Mouse (Mus musculus) kidney, embryonic 16.5 days (tissue): ENCODE results near the gene Clic3. TPM values are rescaled to one million over a fixed set of nuclear protein-coding genes. Genes with fewer than 3 reads are reported as not detected.

Source experiments
- ATAC-seq: fragments of 200-750 bp; cut with Nextera tagmentation; 2 replicates; pipeline ENCODE4 v1.8.0; 2017; ENCODE audit warnings: moderate TSS enrichment; ENCODE audit not compliant: low FRiP score, low TSS enrichment
- H3K27ac ChIP-seq: fragments of 300-500 bp; sonication (generic); 2 replicates; pipeline ENCODE4 v1.5.1; 2014; ENCODE audit warnings: low read length
- H3K27me3 ChIP-seq: fragments of 300-500 bp; sonication (generic); 2 replicates; pipeline ENCODE4 v1.6.1; 2014; ENCODE audit warnings: low read length, control low read depth, mixed read lengths; ENCODE audit not compliant: insufficient read depth
- H3K36me3 ChIP-seq: fragments of 300-500 bp; sonication (generic); 2 replicates; pipeline ENCODE4 v1.6.1; 2014; ENCODE audit warnings: low read length, control low read depth, mixed read lengths; ENCODE audit not compliant: insufficient read depth
- H3K4me1 ChIP-seq: fragments of 300-500 bp; sonication (generic); 2 replicates; pipeline ENCODE4 v1.6.1; 2014; ENCODE audit warnings: low read length, control low read depth, mixed read lengths; ENCODE audit not compliant: insufficient read depth
- H3K4me2 ChIP-seq: fragments of 300-500 bp; sonication (generic); replicated peaks from 2 replicates; pipeline ENCODE4 v1.6.1; 2014; ENCODE audit warnings: low read depth, low read length
- H3K4me3 ChIP-seq: fragments of 300-500 bp; sonication (generic); 2 replicates; pipeline ENCODE4 v1.5.1; 2014; ENCODE audit warnings: mild to moderate bottlenecking, low read length
- H3K9ac ChIP-seq: fragments of 300-500 bp; sonication (generic); replicated peaks from 2 replicates; pipeline ENCODE4 v1.6.1; 2014; ENCODE audit warnings: low read length
- H3K9me3 ChIP-seq: fragments of 300-500 bp; sonication (generic); 2 replicates; pipeline ENCODE4 v1.6.1; 2016; ENCODE audit warnings: low read length, control low read depth
- WGBS: fragments of 180-500 bp; shearing (Covaris S2); extraction: QIAGEN DNeasy Blood & Tissue Kit; methylation state at CpG from one replicate; pipeline ENCODE4 v1.1.7; 2014; 5-methylcytosine and 5-hydroxymethylcytosine counted together
- polyA plus RNA-seq: library from polyadenylated mRNA; unstranded; fragments of >200 nt; fragmentation: Nextera tagmentation; extraction: Ambion mirVana; gene quantifications from 2 replicates; pipeline ENCODE4 v1.2.1, GENCODE M21; 2015

Clic3 gene
- polyA plus RNA-seq, 1 experiment from 2014 or later: 8.5 TPM

- no peaks in the 10 kb centered on the region for H3K36me3 ChIP-seq
- no peaks in the 10 kb centered on the region for H3K9me3 ChIP-seq
- H3K4me1 ChIP-seq: no peaks in the 10 kb centered on the region
- H3K4me3 ChIP-seq: no peak overlapping the region
- 84% methylated on average over 3 of the region's 3 CpGs for WGBS
- no peak overlapping the region for H3K9ac ChIP-seq
- no peaks in the 10 kb centered on the region for H3K27me3 ChIP-seq
- no peak for ATAC-seq
- H3K27ac ChIP-seq: no peak overlapping the region
- no peak overlapping the region for H3K4me2 ChIP-seq
These were observed 21.5 kb downstream of the Clic3 start for GRCm38 (mm10) chr2:25477967-25478675.

- WGBS: 58% methylated on average over 10 of the region's 10 CpGs
- Histone ChIP-seq H3K9ac (no peak overlapping the region), H3K4me2 (no peak overlapping the region), H3K4me1 (no peaks in the 10 kb centered on the region), H3K9me3 (no peaks in the 10 kb centered on the region), H3K4me3 (no peak overlapping the region), H3K27ac (no peak overlapping the region), H3K36me3 (no peaks in the 10 kb centered on the region), H3K27me3 (no peaks in the 10 kb centered on the region)
- ATAC-seq: no peak
These were observed 23.1 kb downstream of the Clic3 start for GRCm38 (mm10) chr2:25479551-25480311.

GRCm38 (mm10) chr2:25480541-25480940 lies 23.9 kb downstream of the Clic3 start:
- no peak overlapping the region for H3K27ac ChIP-seq
- H3K36me3 ChIP-seq: no peaks in the 10 kb centered on the region
- H3K4me2 ChIP-seq: no peak overlapping the region
- no peak for ATAC-seq
- no peak overlapping the region for H3K9ac ChIP-seq
- no peak overlapping the region for H3K4me3 ChIP-seq
- no peaks in the 10 kb centered on the region for H3K4me1 ChIP-seq
- no peaks in the 10 kb centered on the region for H3K27me3 ChIP-seq
- WGBS: 88% methylated on average over 1 of the region's 1 CpGs
- no peaks in the 10 kb centered on the region for H3K9me3 ChIP-seq

- Histone ChIP-seq H3K27ac (no peak overlapping the region), H3K9ac (no peak overlapping the region), H3K9me3 (no peaks in the 10 kb centered on the region), H3K4me2 (no peak overlapping the region), H3K27me3 (no peaks in the 10 kb centered on the region), H3K4me1 (no peaks in the 10 kb centered on the region), H3K36me3 (no peaks in the 10 kb centered on the region), H3K4me3 (no peak overlapping the region)
- no peak for ATAC-seq
- 26% methylated on average over 7 of the region's 7 CpGs for WGBS
These were observed 26.3 kb downstream of the Clic3 start for GRCm38 (mm10) chr2:25482969-25483368.

- H3K9me3 ChIP-seq: no peaks in the 10 kb centered on the region
- no peaks in the 10 kb centered on the region for H3K36me3 ChIP-seq
- H3K4me3 ChIP-seq: no peak overlapping the region
- WGBS: 58% methylated on average over 11 of the region's 11 CpGs
- ATAC-seq: no peak
- H3K27me3 ChIP-seq: no peaks in the 10 kb centered on the region
- H3K4me1 ChIP-seq: no peaks in the 10 kb centered on the region
- no peak overlapping the region for H3K27ac ChIP-seq
- H3K4me2 ChIP-seq: no peak overlapping the region
- H3K9ac ChIP-seq: no peak overlapping the region
These were observed 28.4 kb downstream of the Clic3 start for GRCm38 (mm10) chr2:25484901-25485647.

- Histone ChIP-seq H3K36me3 (no peaks in the 10 kb centered on the region), H3K9ac (no peak overlapping the region), H3K4me1 (no peaks in the 10 kb centered on the region), H3K9me3 (no peaks in the 10 kb centered on the region), H3K27ac (no peak overlapping the region), H3K4me2 (no peak overlapping the region), H3K4me3 (no peak overlapping the region), H3K27me3 (no peaks in the 10 kb centered on the region)
- ATAC-seq: 0 out of 2 replicates have a peak, but pooled peaks have one; percentile 32
- WGBS: 74% methylated on average over 6 of the region's 6 CpGs
These were observed 31.5 kb downstream of the Clic3 start for GRCm38 (mm10) chr2:25487965-25488670.

- Histone ChIP-seq H3K4me1 (no peaks in the 10 kb centered on the region), H3K9ac (no peak overlapping the region), H3K27me3 (no peaks in the 10 kb centered on the region), H3K9me3 (no peaks in the 10 kb centered on the region), H3K4me3 (no peak overlapping the region), H3K36me3 (no peaks in the 10 kb centered on the region), H3K27ac (no peak overlapping the region), H3K4me2 (no peak overlapping the region)
- no peak for ATAC-seq
- WGBS: 80% methylated on average over 7 of the region's 7 CpGs
These were observed 32.0 kb downstream of the Clic3 start for GRCm38 (mm10) chr2:25488671-25489068.

GRCm38 (mm10) chr2:25492988-25493387 lies 36.4 kb downstream of the Clic3 start:
- H3K4me1 ChIP-seq: no peaks in the 10 kb centered on the region
- H3K9me3 ChIP-seq: no peaks in the 10 kb centered on the region
- ATAC-seq: no peak
- H3K36me3 ChIP-seq: no peaks in the 10 kb centered on the region
- no peak overlapping the region for H3K4me2 ChIP-seq
- H3K27ac ChIP-seq: no peak overlapping the region
- H3K4me3 ChIP-seq: no peak overlapping the region
- WGBS: 80% methylated on average over 5 of the region's 5 CpGs
- no peak overlapping the region for H3K9ac ChIP-seq
- H3K27me3 ChIP-seq: no peaks in the 10 kb centered on the region

GRCm38 (mm10) chr2:25493476-25493961 lies 36.9 kb downstream of the Clic3 start, which contains the start of gene Lcn12:
Gene Lcn12, minus strand, starts transcription at chr2:25493911.
- Histone ChIP-seq H3K27ac (no peak within 1 kb of the TSS), H3K36me3 (no peaks in the 10 kb centered on the region), H3K4me3 (no peak within 1 kb of the TSS), H3K9me3 (no peaks in the 10 kb centered on the region), H3K4me2 (no peak within 1 kb of the TSS), H3K9ac (no peak within 1 kb of the TSS), H3K27me3 (no peaks in the 10 kb centered on the region), H3K4me1 (no peaks in the 10 kb centered on the region)
- WGBS: 79% methylated on average over 5 of the region's 5 CpGs
- ATAC-seq: no peak
